Mouse (Mus musculus) fibroblast of lung, adult 2 months (primary cell): ENCODE measurements around the gene Rarb.
A peak's percentile ranks its signal among the peaks of the same experiment; 100 is the strongest.

ENCODE experiments used
- DNase-seq: peaks from one replicate; pipeline ENCODE4 v3.0.0-alpha.2; 2011; ENCODE audit warnings: low read depth

Rarb gene

DNA sequence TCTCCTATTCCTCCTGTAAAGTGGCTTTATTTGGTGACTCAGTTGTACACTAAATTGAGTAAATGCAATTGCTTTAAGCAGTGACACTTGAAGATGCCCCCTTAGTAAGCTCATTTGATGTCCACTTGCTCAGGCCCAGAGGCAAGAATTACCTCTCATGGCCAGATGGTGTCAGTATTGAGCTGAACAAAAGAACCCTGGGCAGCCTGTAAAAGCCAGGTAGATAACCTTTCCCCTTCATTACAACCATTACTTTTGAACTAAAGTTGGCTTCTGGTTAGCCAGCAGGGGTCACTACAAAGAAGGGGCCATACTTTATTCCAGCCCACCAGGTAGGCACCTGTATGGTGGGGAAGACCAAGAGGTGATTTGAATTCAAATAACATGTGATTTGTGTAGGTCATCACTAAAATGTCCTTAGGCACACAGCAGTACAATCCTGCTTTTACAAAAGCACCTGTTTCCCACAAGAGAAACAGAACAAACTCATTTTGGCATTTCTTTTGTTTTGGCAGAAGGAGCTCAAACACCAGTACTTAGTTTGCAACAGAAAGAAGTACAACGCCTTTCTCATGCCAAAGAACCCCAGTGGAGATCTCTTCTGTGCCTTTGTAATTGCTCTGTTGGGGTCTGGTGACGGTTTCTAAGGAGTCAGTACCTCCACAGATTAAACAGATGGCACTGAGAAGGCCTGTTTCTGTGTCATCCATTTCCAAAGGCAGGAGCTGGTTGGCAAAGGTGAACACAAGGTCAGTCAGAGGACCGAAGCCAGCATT lies 384.4 kb downstream of the Rarb start:
- peak; percentile 45 for DNase-seq

- DNase-seq, result peak; percentile 41
Observed at GRCm38 (mm10) chr14:16433206-16433605, 385.8 kb downstream of the Rarb start.

DNA sequence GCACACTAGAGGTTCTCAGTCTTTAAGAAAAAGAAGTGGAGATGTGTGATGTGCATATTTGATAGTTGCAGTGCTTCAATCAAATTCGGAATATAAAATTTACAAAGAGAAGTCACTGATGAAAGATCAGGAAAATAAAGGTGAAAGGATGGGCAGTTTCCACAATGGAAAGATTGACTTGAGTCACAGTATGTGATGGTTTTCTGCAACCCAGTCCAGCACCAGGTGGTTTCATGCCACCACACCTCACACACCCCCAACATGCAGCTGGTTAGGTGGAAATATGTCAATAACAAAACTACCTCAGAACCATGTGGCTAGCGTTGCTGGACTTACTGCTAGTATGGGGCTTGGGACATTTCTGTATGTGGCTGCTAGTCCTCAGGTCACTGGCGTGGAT lies 386.4 kb downstream of the Rarb start:
- DNase-seq, result no peak

DNA sequence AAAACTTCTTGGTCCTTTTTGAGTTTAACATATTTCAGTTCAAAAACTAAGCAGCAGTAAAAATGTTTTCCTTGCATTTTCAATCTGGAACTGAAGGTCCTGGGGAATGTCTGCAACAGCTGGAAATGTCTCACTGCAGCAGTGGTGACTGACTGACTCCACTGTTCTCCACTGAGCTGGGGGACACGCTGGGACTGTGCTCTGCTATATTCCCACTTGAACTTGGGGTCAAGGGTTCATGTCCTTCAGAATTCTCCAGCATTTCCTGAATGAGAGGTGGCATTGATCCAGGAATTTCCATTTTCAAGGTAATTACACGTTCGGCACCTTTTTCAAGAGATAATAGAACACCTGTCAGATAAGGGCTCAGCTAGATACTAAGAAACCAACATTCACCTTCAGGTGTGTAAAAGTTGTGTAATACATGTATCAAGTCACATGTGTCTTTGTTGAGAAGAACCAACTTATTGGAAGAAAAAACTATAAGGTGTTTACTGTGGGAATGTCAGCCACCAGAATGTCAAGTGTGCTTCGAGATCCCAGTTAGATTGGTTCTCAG lies 386.9 kb downstream of the Rarb start:
- DNase-seq, result no peak

DNA sequence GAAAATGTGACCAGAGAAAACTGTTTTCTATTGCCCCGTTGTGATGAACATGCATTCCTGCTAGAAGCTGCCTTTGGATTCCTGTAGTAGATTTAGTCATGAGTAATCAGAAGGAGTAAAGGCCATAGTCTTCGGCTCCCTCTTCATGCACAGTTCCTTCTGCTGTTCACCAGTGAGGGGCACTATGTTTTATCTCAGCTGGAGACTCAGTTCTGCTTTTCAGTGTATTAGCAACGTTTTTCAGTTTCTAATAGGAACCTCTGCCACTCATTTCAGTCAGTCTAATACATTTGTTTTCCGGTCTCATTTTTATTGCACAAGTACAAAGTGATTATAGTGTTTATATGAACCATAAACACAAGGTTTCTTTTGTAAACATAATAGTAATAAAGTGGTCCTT lies 391.4 kb downstream of the Rarb start:
- no peak for DNase-seq

DNA sequence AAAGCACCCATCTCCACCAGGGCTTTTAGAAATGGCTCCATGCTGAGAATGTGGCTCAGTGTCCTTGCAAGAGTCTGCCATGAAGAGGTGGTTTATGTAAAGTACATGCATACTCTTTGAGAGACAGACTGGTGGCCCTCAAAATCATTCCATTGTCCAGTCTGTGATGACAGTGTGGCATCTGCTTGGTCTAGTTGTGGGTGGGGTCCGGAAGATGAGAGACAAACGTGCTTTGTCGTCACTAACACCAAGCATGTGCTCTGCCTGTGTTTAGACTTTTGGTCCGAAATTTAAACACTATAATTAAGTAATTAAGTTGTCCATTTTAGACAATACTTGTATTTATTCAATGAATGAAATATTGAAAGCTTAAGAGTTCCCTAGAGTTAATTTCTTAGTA lies 404.8 kb downstream of the Rarb start:
- no peak for DNase-seq

DNA sequence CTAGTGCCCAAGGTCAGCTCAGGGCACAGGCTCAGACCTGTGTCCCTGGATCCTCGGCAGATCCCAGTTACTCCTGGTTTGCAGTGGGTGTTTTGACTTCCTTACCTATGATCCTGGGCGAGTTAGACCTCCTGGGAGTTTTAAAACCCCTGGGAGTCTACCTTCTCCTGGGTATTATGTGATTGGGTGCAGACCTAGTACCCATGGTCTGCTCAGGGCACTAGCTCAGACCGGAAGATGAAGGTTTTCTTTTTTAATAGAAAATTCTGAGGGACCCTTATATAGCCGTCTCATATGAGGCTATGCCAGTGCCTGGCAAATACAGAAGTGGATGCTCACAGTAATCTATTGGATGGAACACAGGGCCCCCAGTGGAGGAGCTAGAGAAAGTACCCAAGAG lies 413.8 kb downstream of the Rarb start:
- no peak for DNase-seq

DNA sequence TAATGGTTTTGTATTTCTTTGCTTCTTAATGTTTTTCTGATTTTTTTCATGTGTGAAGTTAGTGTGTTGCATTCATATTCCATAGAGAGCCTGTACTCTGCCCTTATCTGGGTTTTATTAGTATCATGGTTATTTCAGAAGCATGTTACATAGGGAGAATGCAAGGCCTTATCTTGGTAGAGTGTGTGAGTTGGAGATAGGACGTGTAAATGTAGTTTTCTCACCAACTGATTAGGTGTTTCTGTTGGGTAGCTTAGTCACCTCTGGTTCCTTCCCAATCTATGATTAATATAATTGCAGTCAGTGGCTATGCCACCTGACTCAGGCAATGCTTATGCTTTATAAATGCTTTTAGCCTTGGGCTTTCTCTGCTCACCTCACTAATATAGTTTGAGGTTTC lies 434.2 kb downstream of the Rarb start:
- no peak for DNase-seq
